Comparison of ENCODE assay signal across 37 mouse cellular contexts in the genomic region with DNA sequence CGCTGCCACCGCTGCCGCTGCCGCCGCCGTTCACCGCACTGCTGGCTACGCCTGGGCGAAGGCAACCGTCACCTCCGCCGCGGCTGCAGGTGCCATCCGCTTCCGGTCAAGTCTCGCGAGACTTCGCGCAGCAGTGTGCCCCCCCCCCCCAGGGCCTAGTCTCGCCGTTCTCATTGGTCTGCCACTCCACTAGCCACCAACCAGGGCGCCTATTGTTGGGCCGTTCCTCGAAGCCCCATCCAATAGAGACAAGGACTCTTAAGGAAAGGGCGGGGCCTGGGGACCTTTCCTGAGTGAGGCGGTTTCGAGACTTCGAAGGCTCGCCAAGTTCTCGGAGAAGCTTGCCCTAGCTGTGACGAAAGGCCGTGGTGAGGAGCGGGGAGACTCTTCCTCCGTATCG. TPM values are rescaled to one million over a fixed set of nuclear protein-coding genes. Genes with fewer than 3 reads are reported as not detected.
DNase-seq lines count a peak whose midpoint lies in the region; ATAC-seq and TF ChIP-seq lines count a peak whose summit lies in the region.
"Had no signal": no experiment of that assay in that cellular context is flagged by ENCODE, and none has a peak within 500 bp of the region (broad histone marks: within the 10 kb centered on the region; RNA-seq: fewer than 3 reads in every experiment).

TSS of gene Gm4779 (minus strand) at position 82 of the 400 bp plus-strand sequence.
TSS of gene 8030474K03Rik (plus strand) at position 315 of the 400 bp plus-strand sequence.

- whole genome bisulfite sequencing in forebrain, postnatal 0 days: 95% methylated on average over 35 of the region's 35 CpGs

- H3K27me3 ChIP-seq in E14TG2a.4 (ENCODE audit: insufficient read depth, low read length): peaks cover 26% of the 10 kb centered on the region
- no peaks in the 10 kb centered on the region for H3K27me3 ChIP-seq in ES-Bruce4 (ENCODE audit: control insufficient read depth, insufficient read depth, low read length, poor library complexity, severe bottlenecking)
- no peaks in the 10 kb centered on the region for H3K27me3 ChIP-seq in forebrain, postnatal 0 days (ENCODE audit: insufficient read depth, low read length)
- H3K27me3 ChIP-seq: hindbrain, embryonic 13.5 days; intestine, embryonic 15.5 days had no signal

- H3K27ac ChIP-seq in ES-Bruce4 (ENCODE audit: insufficient read depth, low read length): no peak within 1 kb of the TSS
- H3K27ac ChIP-seq in forebrain, postnatal 0 days (ENCODE audit: low read depth, low read length): no peak within 1 kb of the TSS
- H3K27ac ChIP-seq: embryonic facial prominence, embryonic 10.5 days; embryonic facial prominence, embryonic 13.5 days; forebrain, embryonic 12.5 days; gastrocnemius, adult 2 months; heart, embryonic 10.5 days; heart, embryonic 13.5 days; hindbrain, embryonic 13.5 days; intestine, embryonic 15.5 days had no signal

- H3K36me3 ChIP-seq in E14TG2a.4 (ENCODE audit: insufficient read depth, low read length) (no peaks in the 10 kb centered on the region), ES-Bruce4 (ENCODE audit: control insufficient read depth, insufficient read depth, low read length, poor library complexity, severe bottlenecking) (no peaks in the 10 kb centered on the region)
- H3K36me3 ChIP-seq in forebrain, postnatal 0 days (ENCODE audit: insufficient read depth): no peaks in the 10 kb centered on the region
- H3K36me3 ChIP-seq: embryonic facial prominence, embryonic 10.5 days; embryonic facial prominence, embryonic 13.5 days; forebrain, embryonic 12.5 days; heart, embryonic 10.5 days; heart, embryonic 13.5 days; hindbrain, embryonic 13.5 days; intestine, embryonic 15.5 days had no signal

- DNase-seq in MN1 (ENCODE audit: low spot score): peak; percentile 81
- peak; percentile 91 for DNase-seq in testis, postnatal 14 days (ENCODE audit: low spot score)
- no peak for DNase-seq in layer of hippocampus, postnatal 10 days (ENCODE audit: low spot score in 2 of 2)
- no peak for DNase-seq in forebrain, postnatal 0 days
- DNase-seq in layer of hippocampus, adult 18-20 months (ENCODE audit: low spot score in 2 of 2): no peak
- DNase-seq: adrenal gland, adult 8-10 months; adrenal gland, postnatal 25 days; cerebellum, adult 11-12 months; cerebellum, adult 8-10 months; cerebellum, postnatal 10 days; cerebellum, postnatal 36 days; embryo, embryonic 11 days; gastrocnemius, adult 2 months; gastrocnemius, postnatal 14 days; heart, adult 11 months; kidney, adult 11 months had no signal

- H3K9me3 ChIP-seq in E14TG2a.4 (ENCODE audit: low read length): no peaks in the 10 kb centered on the region
- H3K9me3 ChIP-seq in ES-Bruce4 (replicated peaks; ENCODE audit: control insufficient read depth, insufficient read depth, low read length, poor library complexity, severe bottlenecking): no peaks in the 10 kb centered on the region
- no peaks in the 10 kb centered on the region for H3K9me3 ChIP-seq in forebrain, postnatal 0 days (ENCODE audit: low read length)
- H3K9me3 ChIP-seq: embryonic facial prominence, embryonic 13.5 days; forebrain, embryonic 12.5 days; heart, embryonic 10.5 days; heart, embryonic 13.5 days; hindbrain, embryonic 13.5 days; intestine, embryonic 15.5 days had no signal

- TF ChIP-seq POLR2A in ES-Bruce4 (IDR thresholded peaks at IDR 0.05; ENCODE audit: insufficient read depth, low read length): no peak

- no peak for TF ChIP-seq EP300 in ES-Bruce4 (IDR thresholded peaks at IDR 0.05; ENCODE audit: insufficient read depth, low read depth, low read length)

- no peak for ATAC-seq in forebrain, postnatal 0 days
- ATAC-seq: activated CD4-positive, CD25-positive, alpha-beta regulatory T cell, adult 4 months; CD4-positive, CD25-positive, alpha-beta regulatory T cell, adult 4 months; forebrain, embryonic 16.5 days; hindbrain, embryonic 16.5 days; intestine, embryonic 15.5 days; Patski had no signal

- H3K9ac ChIP-seq in ES-Bruce4 (ENCODE audit: low read depth, poor library complexity, severe bottlenecking): peak within 1 kb of the TSS; percentile 52; the same call in 1 of the 2 replicates
- no peak within 1 kb of the TSS for H3K9ac ChIP-seq in forebrain, postnatal 0 days
- H3K9ac ChIP-seq: embryonic facial prominence, embryonic 13.5 days; forebrain, embryonic 12.5 days; heart, embryonic 13.5 days; hindbrain, embryonic 13.5 days; intestine, embryonic 15.5 days had no signal

- H3K4me1 ChIP-seq in E14TG2a.4 (replicated peaks; ENCODE audit: low read depth, low read length): no peaks in the 10 kb centered on the region
- H3K4me1 ChIP-seq in ES-Bruce4 (ENCODE audit: control insufficient read depth, insufficient read depth, low read length): no peaks in the 10 kb centered on the region
- H3K4me1 ChIP-seq in forebrain, postnatal 0 days (ENCODE audit: insufficient read depth): no peaks in the 10 kb centered on the region
- H3K4me1 ChIP-seq: embryonic facial prominence, embryonic 10.5 days; embryonic facial prominence, embryonic 13.5 days; forebrain, embryonic 12.5 days; heart, embryonic 10.5 days; heart, embryonic 13.5 days; hindbrain, embryonic 13.5 days; intestine, embryonic 15.5 days had no signal

- no peak for TF ChIP-seq CTCF in E14TG2a.4 (conservative IDR thresholded peaks at IDR 0.05; ENCODE audit: low read length)
- no peak for TF ChIP-seq CTCF in ES-Bruce4 (IDR thresholded peaks at IDR 0.05; ENCODE audit: low read depth, low read length)
- TF ChIP-seq CTCF in forebrain, postnatal 0 days (IDR thresholded peaks at IDR 0.05; ENCODE audit: low read depth): no peak

- H3K4me2 ChIP-seq in forebrain, postnatal 0 days (ENCODE audit: low read depth): no peak within 1 kb of the TSS
- H3K4me2 ChIP-seq: embryonic facial prominence, embryonic 13.5 days; forebrain, embryonic 12.5 days; heart, embryonic 13.5 days; hindbrain, embryonic 13.5 days; intestine, embryonic 15.5 days had no signal

- H3K4me3 ChIP-seq in E14TG2a.4 (replicated peaks; ENCODE audit: low read length) (peak within 1 kb of the TSS; percentile 69), ES-Bruce4 (ENCODE audit: low read depth, low read length) (peak within 1 kb of the TSS; percentile 71)
- no peak within 1 kb of the TSS for H3K4me3 ChIP-seq in forebrain, postnatal 0 days (ENCODE audit: low read depth, low read length)
- H3K4me3 ChIP-seq: embryonic facial prominence, embryonic 10.5 days; embryonic facial prominence, embryonic 13.5 days; erythroblast, embryonic 14.5 days; forebrain, embryonic 12.5 days; gastrocnemius, adult 2 months; heart, embryonic 10.5 days; heart, embryonic 13.5 days; hindbrain, embryonic 13.5 days; intestine, embryonic 15.5 days had no signal

RNA-seq across cellular contexts. Expression of gene Gm4779, which starts in this region (rescaled TPM):
- polyA plus RNA-seq in ES-Bruce4 (2011; ENCODE audit: insufficient read depth, insufficient read length, low read depth, missing spikeins): 7.9 and 11.6 TPM in 2 replicates
- not detected for total RNA-seq in layer of hippocampus, postnatal 10 days (2021)
- not detected in 2 replicates for total RNA-seq in forebrain, postnatal 0 days (2014; rRNA removed)
- not detected in 2 replicates for polyA plus RNA-seq in forebrain, postnatal 0 days (2015; fragmentation: Nextera tagmentation; extraction: Ambion mirVana)
- under 1 TPM; 0.45 to 0.51 TPM for total RNA-seq in layer of hippocampus, adult 18-20 months (2021)
- total RNA-seq: adrenal gland, adult 8-10 months; adrenal gland, postnatal 25 days; gastrocnemius, adult 2 months; gastrocnemius, postnatal 14 days; gastrocnemius, postnatal 4 days; heart, postnatal 25 days; hematopoietic stem cell, adult 5-6 weeks had no signal
- polyA plus RNA-seq: activated CD4-positive, CD25-positive, alpha-beta regulatory T cell, adult 4 months; C2C12; embryonic facial prominence, embryonic 13.5 days; erythroblast, embryonic 14.5 days; forebrain, embryonic 12.5 days; forebrain, embryonic 16.5 days; hindbrain, embryonic 13.5 days; hindbrain, embryonic 16.5 days; Patski had no signal

RNA-seq across cellular contexts. Expression of gene 8030474K03Rik, which starts in this region (rescaled TPM):
- 4.3 and 4.6 TPM in 2 replicates for polyA plus RNA-seq in ES-Bruce4 (2011; ENCODE audit: insufficient read depth, insufficient read length, low read depth, missing spikeins)
- not detected for total RNA-seq in layer of hippocampus, postnatal 10 days (2021)
- not detected in 2 replicates for total RNA-seq in forebrain, postnatal 0 days (2014; rRNA removed)
- not detected in 2 replicates for polyA plus RNA-seq in forebrain, postnatal 0 days (2015; fragmentation: Nextera tagmentation; extraction: Ambion mirVana)
- total RNA-seq in layer of hippocampus, adult 18-20 months (2021): not detected
- total RNA-seq: adrenal gland, adult 8-10 months; adrenal gland, postnatal 25 days; gastrocnemius, adult 2 months; gastrocnemius, postnatal 14 days; gastrocnemius, postnatal 4 days; heart, postnatal 25 days; hematopoietic stem cell, adult 5-6 weeks had no signal
- polyA plus RNA-seq: activated CD4-positive, CD25-positive, alpha-beta regulatory T cell, adult 4 months; C2C12; cortical plate, adult 2 months; embryonic facial prominence, embryonic 10.5 days; embryonic facial prominence, embryonic 13.5 days; erythroblast, embryonic 14.5 days; forebrain, embryonic 12.5 days; frontal cortex, adult 2 months; intestine, embryonic 15.5 days had no signal

Comparison
In these comparisons a context has a peak if more than half of its experiments do, and no peak if none do; other contexts are left out.
1. DNase-seq: peak in MN1 (single experiment) and testis, postnatal 14 days (single experiment); none in layer of hippocampus, postnatal 10 days (0 of 2), forebrain, postnatal 0 days (single experiment) and layer of hippocampus, adult 18-20 months (0 of 2).